Mouse (Mus musculus): ENCODE results near the gene Auts2. TPM values are rescaled to one million over a fixed set of nuclear protein-coding genes. Genes with fewer than 3 reads are reported as not detected.

Auts2 gene
- total and polyA plus RNA-seq, 3 experiments: 16.9 to 35.7 (median 28.1) TPM

DNA sequence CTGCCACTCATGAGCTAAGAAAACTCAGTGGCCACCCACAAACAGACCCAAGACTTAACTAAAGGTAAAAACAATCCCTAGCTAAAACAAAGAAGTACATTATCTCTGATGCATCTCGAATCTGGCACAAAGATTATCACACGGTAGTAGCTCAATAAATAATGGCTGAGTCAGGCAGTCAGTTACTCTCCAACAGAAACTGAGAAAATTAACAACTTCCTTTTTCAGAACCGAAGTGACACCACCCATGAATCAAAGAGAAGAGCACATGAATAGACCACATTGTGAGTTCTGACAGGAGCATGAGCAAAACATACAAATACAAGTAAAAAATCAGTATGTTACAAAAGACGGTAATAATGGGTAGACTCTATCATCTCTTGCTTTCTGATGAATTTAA lies 242.3 kb downstream of the Auts2 start:
- Histone ChIP-seq H3K36me3 (ENCODE audit: control insufficient read depth, insufficient read depth, low read length) (no peaks in the 10 kb centered on the region), H3K27me3 (ENCODE audit: control insufficient read depth, insufficient read depth, low read length) (no peaks in the 10 kb centered on the region), H3K4me3 (no peak overlapping the region), H3K9ac (ENCODE audit: low read depth, low read length) (no peak overlapping the region), H3K79me2 (replicated peaks; ENCODE audit: control insufficient read depth, insufficient read depth, low read length) (no peaks in the 10 kb centered on the region; the same call in 1 of the 2 replicates), H3K4me1 (ENCODE audit: control insufficient read depth, insufficient read depth, low read length) (no peaks in the 10 kb centered on the region), H3K27ac (no peak overlapping the region)
- intact Hi-C loops (cut with DNase I): no loop called here
- TF ChIP-seq POLR2A (IDR thresholded peaks at IDR 0.05; ENCODE audit: insufficient read depth, low read depth, low read length): no peak
- TF ChIP-seq CTCF (IDR thresholded peaks at IDR 0.05): no peak
- TF ChIP-seq EP300 (IDR thresholded peaks at IDR 0.05; ENCODE audit: insufficient read depth, low read depth, low read length): no peak
- WGBS: 50% methylated on average over 4 of the region's 4 CpGs
- DNase-seq: no peak

DNA sequence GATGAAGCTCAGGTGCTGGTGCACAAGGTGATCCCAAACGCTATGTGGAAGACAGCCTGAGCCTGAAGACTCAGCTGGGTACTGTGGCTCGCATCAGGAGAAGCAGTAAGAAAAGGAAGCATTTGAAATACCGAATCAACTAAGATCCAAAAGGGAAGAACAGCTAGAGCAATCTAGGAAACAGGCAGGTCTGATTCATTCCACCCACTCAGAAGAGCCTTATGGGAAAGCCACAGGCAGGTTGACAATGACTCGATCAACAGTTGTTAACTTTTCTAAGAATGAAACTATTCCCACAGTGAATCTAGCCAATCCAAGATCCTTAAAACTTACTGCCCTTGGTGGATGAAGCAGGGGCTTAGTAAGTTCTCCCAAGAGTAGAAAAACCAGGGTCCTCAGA lies 243.4 kb downstream of the Auts2 start:
- no peak overlapping the region for H3K27ac ChIP-seq
- 82% methylated on average over 4 of the region's 4 CpGs for WGBS
- no peak overlapping the region for H3K4me3 ChIP-seq
- H3K36me3 ChIP-seq (ENCODE audit: control insufficient read depth, insufficient read depth, low read length): no peaks in the 10 kb centered on the region
- H3K79me2 ChIP-seq (replicated peaks; ENCODE audit: control insufficient read depth, insufficient read depth, low read length): no peaks in the 10 kb centered on the region; the same call in 1 of the 2 replicates
- intact Hi-C loops (cut with DNase I): no loop called here
- H3K4me1 ChIP-seq (ENCODE audit: control insufficient read depth, insufficient read depth, low read length): no peaks in the 10 kb centered on the region
- no peak overlapping the region for H3K9ac ChIP-seq (ENCODE audit: low read depth, low read length)
- TF ChIP-seq POLR2A (IDR thresholded peaks at IDR 0.05; ENCODE audit: insufficient read depth, low read depth, low read length): no peak
- no peak for TF ChIP-seq CTCF (IDR thresholded peaks at IDR 0.05)
- no peak for TF ChIP-seq EP300 (IDR thresholded peaks at IDR 0.05; ENCODE audit: insufficient read depth, low read depth, low read length)
- no peaks in the 10 kb centered on the region for H3K27me3 ChIP-seq (ENCODE audit: control insufficient read depth, insufficient read depth, low read length)
- DNase-seq: no peak

DNA sequence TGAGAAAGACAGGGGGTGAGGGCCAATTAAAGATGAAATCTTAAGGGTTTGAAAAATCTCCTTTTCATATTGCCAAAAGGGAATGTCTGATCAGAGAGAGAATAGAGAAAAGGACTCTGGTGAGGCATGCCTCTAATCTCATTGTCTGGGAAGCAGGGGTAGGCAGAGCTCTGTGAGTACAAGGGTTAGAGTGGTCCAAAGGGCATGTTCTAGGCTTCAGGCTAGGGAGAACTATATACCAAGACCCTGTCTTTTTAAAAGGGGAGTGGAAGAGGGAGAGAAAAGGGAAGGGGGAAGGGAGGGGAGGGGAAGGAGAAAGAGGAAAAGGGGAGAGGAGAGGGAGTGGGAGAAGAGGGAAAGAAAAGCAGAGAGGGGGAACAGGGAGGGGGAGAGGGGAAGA lies 244.1 kb downstream of the Auts2 start:
- no peak overlapping the region for H3K27ac ChIP-seq
- no peaks in the 10 kb centered on the region for H3K4me1 ChIP-seq (ENCODE audit: control insufficient read depth, insufficient read depth, low read length)
- no peak overlapping the region for H3K9ac ChIP-seq (ENCODE audit: low read depth, low read length)
- no peaks in the 10 kb centered on the region for H3K36me3 ChIP-seq (ENCODE audit: control insufficient read depth, insufficient read depth, low read length)
- intact Hi-C loops (cut with DNase I): no loop called here
- H3K79me2 ChIP-seq (replicated peaks; ENCODE audit: control insufficient read depth, insufficient read depth, low read length): no peaks in the 10 kb centered on the region; the same call in 1 of the 2 replicates
- TF ChIP-seq CTCF (IDR thresholded peaks at IDR 0.05): no peak
- no peak for TF ChIP-seq EP300 (IDR thresholded peaks at IDR 0.05; ENCODE audit: insufficient read depth, low read depth, low read length)
- TF ChIP-seq POLR2A (IDR thresholded peaks at IDR 0.05; ENCODE audit: insufficient read depth, low read depth, low read length): no peak
- H3K27me3 ChIP-seq (ENCODE audit: control insufficient read depth, insufficient read depth, low read length): no peaks in the 10 kb centered on the region
- DNase-seq: no peak
- H3K4me3 ChIP-seq: no peak overlapping the region

GRCm38 (mm10) chr5:132297309-132297708 lies 245.8 kb downstream of the Auts2 start:
- no peak overlapping the region for H3K4me3 ChIP-seq
- WGBS: 94% methylated on average over 7 of the region's 7 CpGs
- DNase-seq: no peak
- no peaks in the 10 kb centered on the region for H3K27me3 ChIP-seq (ENCODE audit: control insufficient read depth, insufficient read depth, low read length)
- no peak overlapping the region for H3K9ac ChIP-seq (ENCODE audit: low read depth, low read length)
- no peaks in the 10 kb centered on the region for H3K36me3 ChIP-seq (ENCODE audit: control insufficient read depth, insufficient read depth, low read length)
- no peak for TF ChIP-seq POLR2A (IDR thresholded peaks at IDR 0.05; ENCODE audit: insufficient read depth, low read depth, low read length)
- intact Hi-C loops (cut with DNase I): no loop called here
- H3K4me1 ChIP-seq (ENCODE audit: control insufficient read depth, insufficient read depth, low read length): no peaks in the 10 kb centered on the region
- H3K27ac ChIP-seq: no peak overlapping the region
- H3K79me2 ChIP-seq (replicated peaks; ENCODE audit: control insufficient read depth, insufficient read depth, low read length): no peaks in the 10 kb centered on the region; the same call in 1 of the 2 replicates

DNA sequence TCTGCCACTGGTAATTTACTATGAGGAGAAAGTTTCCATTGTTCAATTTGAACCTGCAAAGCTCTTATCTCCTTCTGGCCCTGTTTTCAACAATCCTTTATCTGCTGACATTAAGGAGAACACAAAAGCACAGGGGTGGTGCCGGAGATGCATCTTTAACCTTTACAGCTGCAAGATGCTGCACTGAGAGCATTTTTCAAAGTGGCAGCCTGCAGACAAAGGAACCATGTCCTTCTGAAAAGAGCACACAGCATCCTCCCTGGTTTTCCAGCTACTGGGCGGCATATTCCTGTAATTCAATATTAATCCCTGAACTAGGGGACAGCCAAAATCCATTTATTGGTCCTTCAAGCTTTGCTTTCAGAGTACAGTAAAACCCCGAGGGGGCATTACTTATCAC lies 248.7 kb downstream of the Auts2 start:
- Histone ChIP-seq H3K27me3 (ENCODE audit: control insufficient read depth, insufficient read depth, low read length) (no peaks in the 10 kb centered on the region), H3K36me3 (ENCODE audit: control insufficient read depth, insufficient read depth, low read length) (no peaks in the 10 kb centered on the region), H3K4me3 (no peak overlapping the region), H3K4me1 (ENCODE audit: control insufficient read depth, insufficient read depth, low read length) (no peaks in the 10 kb centered on the region), H3K9ac (ENCODE audit: low read depth, low read length) (no peak overlapping the region), H3K27ac (no peak overlapping the region), H3K79me2 (replicated peaks; ENCODE audit: control insufficient read depth, insufficient read depth, low read length) (no peaks in the 10 kb centered on the region; the same call in 1 of the 2 replicates)
- intact Hi-C loops (cut with DNase I): no loop called here
- TF ChIP-seq EP300 (IDR thresholded peaks at IDR 0.05; ENCODE audit: insufficient read depth, low read depth, low read length) (no peak), POLR2A (IDR thresholded peaks at IDR 0.05; ENCODE audit: insufficient read depth, low read depth, low read length) (no peak), CTCF (IDR thresholded peaks at IDR 0.05) (no peak)
- DNase-seq: no peak
- 67% methylated on average over 3 of the region's 3 CpGs for WGBS

DNA sequence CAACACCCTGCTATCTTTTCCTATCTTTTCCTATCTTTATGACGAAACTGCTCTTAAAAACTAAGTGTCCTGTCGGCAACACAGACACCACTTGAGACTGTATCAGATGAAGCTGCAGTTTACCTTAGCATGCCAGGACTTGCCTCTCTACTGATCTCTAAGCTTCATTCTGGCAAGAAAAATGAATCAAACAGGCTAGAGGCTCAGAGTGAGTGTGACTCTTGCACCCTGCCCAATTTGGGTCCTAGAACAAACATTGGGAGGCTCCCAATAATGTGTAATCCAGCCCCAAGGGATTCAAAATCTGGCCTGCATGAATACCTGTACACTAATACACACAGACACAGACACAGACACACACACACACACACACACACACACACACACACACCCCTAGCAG lies 250.2 kb downstream of the Auts2 start:
- intact Hi-C loops (cut with DNase I): no loop called here
- Histone ChIP-seq H3K4me1 (ENCODE audit: control insufficient read depth, insufficient read depth, low read length) (no peaks in the 10 kb centered on the region), H3K27me3 (ENCODE audit: control insufficient read depth, insufficient read depth, low read length) (no peaks in the 10 kb centered on the region), H3K36me3 (ENCODE audit: control insufficient read depth, insufficient read depth, low read length) (no peaks in the 10 kb centered on the region), H3K4me3 (no peak overlapping the region), H3K27ac (no peak overlapping the region), H3K9ac (ENCODE audit: low read depth, low read length) (no peak overlapping the region), H3K79me2 (replicated peaks; ENCODE audit: control insufficient read depth, insufficient read depth, low read length) (no peaks in the 10 kb centered on the region; the same call in 1 of the 2 replicates)
- TF ChIP-seq POLR2A (IDR thresholded peaks at IDR 0.05; ENCODE audit: insufficient read depth, low read depth, low read length): no peak
- TF ChIP-seq EP300 (IDR thresholded peaks at IDR 0.05; ENCODE audit: insufficient read depth, low read depth, low read length): no peak
- TF ChIP-seq CTCF (IDR thresholded peaks at IDR 0.05): no peak
- WGBS: 88% methylated on average over 2 of the region's 2 CpGs
- no peak for DNase-seq

All from heart, adult 2 months (tissue).